Mouse (Mus musculus) monocyte, adult 2 months (primary cell): ENCODE data around the gene Fto.

ENCODE experiments used
- DNase-seq, 2 experiments: peaks; one replicate each; pipeline ENCODE4 v3.0.0; 2022; ENCODE audit warnings: low spot score in 2 of 2, low read depth in 1 of 2

The Fto gene

GRCm38 (mm10) chr8:91384389-91384788, 71.1 kb downstream of the Fto start:
- DNase-seq: no peak

- DNase-seq: no peak
Observed at GRCm38 (mm10) chr8:91385808-91386207, 72.5 kb downstream of the Fto start.

GRCm38 (mm10) chr8:91390369-91391020, 77.2 kb downstream of the Fto start:
- no peak for DNase-seq

DNA sequence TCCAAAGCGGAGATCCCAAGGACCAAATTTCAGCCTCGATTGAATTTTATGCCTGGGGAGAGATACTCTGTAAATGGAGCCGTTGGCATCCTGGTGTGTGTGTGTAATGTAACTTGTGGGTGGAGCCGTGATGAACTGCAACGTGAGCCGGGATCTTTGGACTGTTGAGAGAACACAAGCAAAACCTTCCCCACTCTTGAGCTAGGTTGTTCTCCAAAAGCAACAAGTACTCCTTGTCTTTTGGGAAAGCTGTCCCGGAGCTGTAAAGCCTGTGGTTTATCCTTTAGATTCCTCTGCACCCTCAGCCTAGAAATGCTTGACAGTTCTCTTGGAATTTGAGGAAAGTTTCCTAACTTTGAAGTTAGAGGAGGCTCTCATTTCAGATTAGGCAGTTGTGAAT, 78.9 kb downstream of the Fto start:
- no peak for DNase-seq

DNA sequence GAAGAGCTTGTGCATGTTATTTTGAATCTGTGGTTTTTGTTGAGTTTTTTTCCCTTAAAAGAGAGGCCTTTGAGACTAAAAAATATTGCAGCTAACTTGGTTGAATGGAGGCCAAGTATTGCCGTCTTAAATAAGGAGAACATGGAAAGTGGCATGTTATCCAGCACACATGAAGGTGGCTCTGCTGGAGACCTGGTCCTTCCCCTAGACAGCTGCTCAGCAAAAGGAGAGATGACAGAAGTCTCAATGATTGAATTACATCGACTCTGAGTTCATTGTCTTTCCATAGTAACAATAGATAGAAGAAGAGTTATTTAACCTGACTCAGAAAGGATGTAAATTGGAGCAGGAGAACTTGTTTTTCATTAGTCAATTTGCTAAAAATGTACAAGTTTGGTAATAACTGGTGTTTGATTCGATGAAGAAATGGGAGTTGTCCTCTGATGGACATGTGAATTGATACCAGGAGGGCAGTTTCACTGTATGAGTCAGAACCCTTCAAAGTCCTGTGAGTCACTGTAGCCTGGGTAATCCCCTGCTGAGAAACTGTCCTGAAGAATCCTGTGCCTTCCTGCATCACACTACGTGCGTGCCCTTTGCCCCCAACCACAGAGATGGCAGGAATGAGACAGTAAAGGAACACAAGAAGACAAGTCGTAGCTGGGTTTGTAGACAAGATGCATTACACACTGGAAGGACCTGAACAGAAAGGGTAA, 82.2 kb downstream of the Fto start:
- DNase-seq: no peak

DNA sequence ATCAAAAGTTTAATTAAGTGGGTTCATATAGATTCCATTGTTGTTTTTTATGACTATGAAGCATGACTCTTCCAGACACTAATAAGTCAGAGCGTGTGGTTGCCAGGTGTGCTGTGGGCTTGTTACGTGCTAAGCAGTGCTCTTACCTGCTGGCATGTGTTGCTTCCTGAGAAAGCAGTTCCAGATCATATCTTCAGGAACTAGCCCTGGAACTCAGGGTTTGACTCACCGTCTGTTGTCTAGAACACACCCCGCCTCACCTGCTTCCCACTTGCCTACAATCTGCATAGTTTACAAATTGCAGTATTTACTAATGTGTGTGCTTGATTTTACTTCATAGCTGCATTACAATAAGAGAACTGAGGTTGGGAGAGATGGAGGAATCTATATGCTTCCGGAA, 84.7 kb downstream of the Fto start:
- DNase-seq: no peak

- no peak for DNase-seq
Observed at GRCm38 (mm10) chr8:91402980-91403975, 90.0 kb downstream of the Fto start.

DNA sequence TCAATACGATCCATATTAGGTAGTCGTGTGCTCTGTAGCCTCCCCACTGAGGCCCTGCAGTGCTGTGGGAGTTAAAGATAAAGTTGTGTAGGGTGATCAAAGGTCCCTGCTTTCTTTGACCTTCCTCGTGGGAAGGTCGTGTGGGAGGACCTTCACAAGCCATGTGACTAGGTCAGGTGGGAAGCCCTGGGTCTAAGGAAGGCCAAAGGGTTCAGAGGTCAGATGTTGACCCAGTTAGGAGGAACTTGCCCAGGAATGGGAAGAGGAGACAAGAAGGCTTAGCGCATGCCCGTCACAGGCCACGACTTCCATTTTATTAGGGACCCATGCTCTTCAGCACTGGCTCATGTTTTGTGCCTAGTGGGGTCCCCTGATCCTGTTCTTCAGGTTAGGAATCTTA, 91.0 kb downstream of the Fto start:
- DNase-seq: no peak

- DNase-seq: no peak
Observed at GRCm38 (mm10) chr8:91405099-91405498, 91.8 kb downstream of the Fto start.

DNA sequence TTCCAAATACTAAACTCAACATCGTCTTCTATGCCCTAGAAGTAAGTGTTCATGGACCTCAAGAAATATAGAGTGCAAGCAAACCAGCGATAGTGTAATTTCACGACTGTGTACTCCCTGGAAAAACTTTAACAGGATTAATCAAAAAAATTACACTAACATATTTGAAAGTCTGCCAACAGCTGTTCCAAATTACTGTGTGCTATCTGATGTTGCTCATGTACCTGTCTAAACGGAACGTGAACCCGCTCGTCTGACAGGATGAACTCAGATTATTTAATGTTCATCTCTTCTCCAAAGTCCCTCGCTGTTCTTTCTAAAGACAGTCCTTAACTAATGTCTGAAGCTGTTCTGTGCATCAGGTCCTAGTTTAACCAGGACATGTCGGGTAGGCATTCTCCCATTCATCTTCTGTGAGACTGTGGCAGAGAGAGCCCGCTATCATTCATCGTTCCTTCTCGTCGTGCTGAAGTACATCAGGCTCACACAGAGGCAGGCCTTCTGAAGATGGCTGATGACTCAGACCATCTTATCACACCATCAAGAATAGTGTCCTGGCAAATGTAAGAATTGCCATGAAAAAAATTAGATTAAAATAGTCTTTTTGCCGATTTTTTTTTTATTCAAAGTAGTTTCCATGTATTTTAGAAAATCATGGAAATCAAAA, 93.4 kb downstream of the Fto start:
- DNase-seq: no peak

DNA sequence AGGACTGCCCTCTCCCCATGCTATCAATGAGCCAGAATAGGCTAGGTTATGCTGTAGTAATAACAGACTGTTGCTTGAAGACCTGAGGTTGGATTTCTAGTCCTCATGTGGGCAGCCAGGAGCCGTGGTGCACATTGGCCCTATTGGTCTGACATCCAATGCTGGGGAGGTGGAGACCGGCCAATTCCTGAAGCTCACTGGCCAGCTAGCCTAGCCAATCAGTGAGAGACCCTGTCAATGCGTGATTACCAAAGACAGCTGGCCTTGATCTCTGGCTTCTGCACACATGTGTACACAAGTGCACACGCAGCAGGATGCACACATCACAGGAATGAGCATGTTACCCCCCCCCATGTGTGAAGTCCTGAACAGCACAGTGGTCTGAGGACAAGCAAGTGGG, 94.6 kb downstream of the Fto start:
- no peak for DNase-seq

- no peak for DNase-seq
Observed at GRCm38 (mm10) chr8:91410007-91410406, 96.7 kb downstream of the Fto start.

DNA sequence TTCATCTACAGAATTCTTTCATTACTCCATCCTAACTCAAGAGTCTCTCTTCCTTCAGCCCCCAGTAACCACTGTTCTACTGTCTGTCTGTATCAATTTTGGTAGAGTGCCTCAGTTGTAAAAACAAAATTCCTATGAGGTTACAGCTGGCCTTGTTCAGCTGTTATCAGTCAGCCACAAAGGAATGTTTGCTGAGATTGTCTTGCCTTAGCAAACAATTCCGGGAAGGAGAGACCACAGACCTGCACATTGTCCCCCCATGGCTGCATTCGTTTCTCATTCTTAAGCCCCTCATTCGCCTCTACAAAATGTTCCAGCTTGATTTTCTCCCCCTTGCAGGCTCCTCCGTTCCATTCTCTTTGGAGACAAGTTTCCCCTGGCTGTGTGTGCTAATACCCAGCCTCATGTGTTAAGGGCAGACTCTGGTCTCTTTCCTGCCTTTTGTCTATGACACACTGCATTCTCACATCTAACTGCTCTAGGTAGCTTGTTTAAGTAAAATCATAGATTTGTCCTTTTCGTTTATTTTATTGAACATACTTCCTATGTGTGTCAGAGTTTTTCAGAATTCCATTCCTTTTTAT, 111.3 kb downstream of the Fto start:
- no peak for DNase-seq

- no peak for DNase-seq
Observed at GRCm38 (mm10) chr8:91425251-91425866, 112.0 kb downstream of the Fto start.

DNA sequence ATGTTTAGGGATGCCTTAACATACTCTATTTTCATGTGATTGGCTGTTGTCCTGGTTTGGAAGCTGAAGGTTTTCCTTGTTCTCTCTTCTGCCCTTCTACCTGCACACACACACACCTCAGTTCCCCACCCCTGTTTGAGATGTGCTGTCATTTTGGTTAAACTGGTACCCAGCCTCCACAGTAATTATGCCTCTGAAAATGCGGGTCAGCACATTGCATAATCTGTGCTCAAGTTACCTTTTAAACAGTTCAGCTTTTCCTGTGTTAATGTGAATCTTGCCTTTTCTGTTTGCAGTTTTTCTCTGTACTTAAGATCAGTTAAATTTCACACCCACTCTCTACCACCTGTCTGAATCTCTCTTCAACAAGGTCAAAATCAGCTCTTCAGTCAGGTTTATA, 113.2 kb downstream of the Fto start:
- no peak for DNase-seq

GRCm38 (mm10) chr8:91430333-91430940, 117.1 kb downstream of the Fto start:
- DNase-seq: no peak

DNA sequence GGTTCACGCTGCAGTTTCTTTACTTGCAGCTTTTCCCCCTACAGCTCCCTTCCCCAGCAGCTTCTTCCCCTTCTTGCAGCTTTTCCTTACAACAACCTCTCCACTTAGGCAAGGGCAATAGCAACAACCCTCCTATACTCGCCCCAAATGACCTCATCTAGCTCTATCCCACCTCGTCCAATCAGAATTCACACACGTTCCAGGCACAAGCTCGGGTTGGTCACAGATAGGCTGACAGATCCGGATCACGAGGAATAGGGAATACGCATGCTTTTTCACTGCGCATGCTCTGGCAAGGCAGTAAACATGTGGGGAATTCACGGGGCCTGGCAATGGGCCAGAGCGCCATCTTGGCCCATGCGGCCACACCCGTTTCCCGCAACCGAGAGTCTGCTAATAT, 122.7 kb downstream of the Fto start:
- no peak for DNase-seq

DNA sequence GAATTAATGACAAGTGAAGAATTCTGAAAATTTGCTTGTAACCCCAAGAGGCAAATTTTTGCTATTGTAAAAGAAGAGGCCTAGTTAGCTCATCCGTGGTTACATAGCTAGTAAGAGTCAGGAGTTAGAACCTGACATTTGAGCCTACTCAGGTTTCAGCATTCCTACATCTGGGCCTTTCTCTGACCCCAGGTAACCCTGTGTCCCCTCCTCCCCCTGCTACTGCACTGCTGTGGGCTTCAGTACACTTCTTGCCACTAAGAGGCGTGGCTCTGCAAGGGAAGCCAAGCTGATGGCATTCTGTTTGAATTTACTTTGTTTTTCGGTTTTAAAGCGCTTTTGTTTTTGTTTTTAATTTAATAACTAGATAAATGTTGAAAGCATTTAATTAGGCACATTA, 130.6 kb downstream of the Fto start:
- no peak for DNase-seq

DNA sequence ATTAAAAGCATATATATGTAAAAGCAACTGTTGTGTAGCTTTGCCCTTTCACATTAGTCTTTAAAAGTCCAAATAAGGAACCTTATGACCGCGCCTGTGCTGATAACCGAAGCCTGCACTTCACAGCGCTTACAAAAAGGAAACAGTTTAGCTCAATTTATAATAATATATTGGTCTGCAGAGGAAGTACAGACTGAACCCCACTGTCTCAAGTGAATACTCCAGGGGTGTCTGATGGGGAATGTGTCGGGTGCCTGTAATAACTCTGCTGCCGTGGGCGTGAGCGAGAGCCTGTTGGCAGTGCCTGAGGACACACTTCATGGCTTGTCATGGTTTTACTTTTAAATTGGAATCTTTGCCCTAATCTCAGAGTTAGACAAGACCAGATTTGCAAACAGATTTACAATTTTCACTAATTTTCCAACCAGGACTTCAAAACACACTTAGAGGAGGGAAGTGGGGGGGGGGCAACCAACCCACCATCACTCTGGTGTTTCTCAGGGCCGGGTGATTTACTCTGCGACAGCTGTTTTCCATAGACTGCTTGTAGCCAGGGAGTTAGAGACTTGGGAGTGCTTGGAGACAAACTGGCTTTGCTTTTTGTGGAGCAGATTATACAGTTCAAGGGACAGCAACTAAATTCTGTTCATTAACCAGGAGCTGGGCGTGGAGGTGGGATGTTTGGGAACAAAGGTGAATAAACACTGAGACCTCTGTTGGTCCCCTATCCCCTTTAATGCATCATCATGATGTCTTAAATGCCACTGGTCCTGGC, 131.5 kb downstream of the Fto start:
- no peak for DNase-seq
